Mouse (Mus musculus): ENCODE measurements around the gene Tchp.

DNA sequence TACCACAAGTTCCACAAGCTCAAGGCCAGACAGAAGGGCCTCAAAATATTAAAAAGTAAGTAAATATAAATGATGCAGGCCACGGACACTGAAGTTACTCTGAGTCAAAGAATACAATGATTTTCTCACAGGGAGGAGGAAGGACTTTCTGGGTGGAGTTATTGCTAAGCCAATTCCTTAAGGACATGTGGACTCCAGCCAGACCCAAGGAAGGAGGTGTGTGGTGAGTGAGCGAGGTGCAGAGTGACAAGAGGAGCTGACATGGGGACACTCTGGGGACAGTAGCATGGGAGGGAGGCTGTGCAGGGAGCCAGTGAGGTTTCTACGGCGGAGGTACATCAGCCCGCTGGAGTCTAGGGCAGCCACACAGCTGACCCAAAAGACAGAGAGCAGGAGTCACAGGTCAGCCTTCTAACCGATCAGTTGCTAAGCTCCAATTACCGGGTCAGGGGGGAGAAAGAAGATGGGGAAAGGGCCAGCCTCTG is 20.8 kb upstream of the Tchp start:
- no peak for TF ChIP-seq ZC3H11A (IDR thresholded peaks at IDR 0.05; ENCODE audit: borderline replicate concordance, low read depth, low read length)
- TF ChIP-seq MAFK (IDR thresholded peaks at IDR 0.05; ENCODE audit: insufficient read depth, low read depth, low read length) = no peak
- TF ChIP-seq ZNF384 (IDR thresholded peaks at IDR 0.05; ENCODE audit: low read depth, low read length) = no peak
- TF ChIP-seq CHD2 (IDR thresholded peaks at IDR 0.05; ENCODE audit: low read depth, low read length) = no peak
- no peak for TF ChIP-seq HCFC1 (IDR thresholded peaks at IDR 0.05; ENCODE audit: borderline replicate concordance, insufficient read depth, low read length)

Measured in ES-E14 (cell line).